Mouse (Mus musculus): ENCODE results near the gene Papss1. TPM values are rescaled to one million over a fixed set of nuclear protein-coding genes. Genes with fewer than 3 reads are reported as not detected.

The Papss1 gene
- 56.2 and 56.3 TPM in 2 replicates for polyA plus RNA-seq (2012; rRNA removed)

DNA sequence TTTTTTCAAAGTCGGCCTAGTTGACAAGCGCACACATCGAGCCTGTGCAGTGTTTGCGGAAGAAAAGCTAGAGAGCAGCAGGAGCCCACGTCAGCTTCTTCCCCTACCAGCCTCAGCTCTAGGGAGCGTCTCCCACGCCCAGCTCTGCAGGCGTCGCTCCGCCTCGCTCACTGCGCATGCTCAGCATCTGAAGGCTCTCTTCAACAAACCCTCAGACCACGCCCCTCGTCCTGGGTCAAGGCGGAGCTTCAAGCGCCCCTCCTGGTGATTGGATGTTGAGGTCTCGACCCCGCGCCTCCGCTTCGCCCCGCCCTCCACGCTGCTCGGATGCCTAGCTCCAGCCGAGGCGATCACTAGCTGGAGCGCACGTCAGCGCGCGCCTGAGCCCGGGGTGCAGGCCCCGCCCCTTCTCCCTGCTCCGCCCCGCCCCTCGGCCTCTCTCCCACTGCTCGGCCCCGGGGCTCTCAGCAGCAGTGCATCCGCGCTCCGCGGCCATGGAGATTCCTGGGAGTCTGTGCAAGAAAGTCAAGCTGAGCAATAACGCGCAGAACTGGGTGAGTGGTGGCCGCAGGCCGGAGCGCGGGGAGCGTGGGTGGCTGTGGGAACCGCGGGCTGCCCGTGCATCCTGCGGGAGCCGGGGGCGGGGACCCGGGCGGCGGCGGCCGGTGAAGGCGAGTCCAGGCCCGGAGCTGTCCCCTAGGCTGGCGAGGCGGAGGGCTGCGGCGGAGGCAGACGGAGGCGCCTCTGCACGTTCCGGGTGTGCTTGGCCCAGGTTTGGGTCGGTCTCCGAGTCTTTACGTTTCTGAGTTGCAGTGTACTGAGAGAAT, at the start of gene Papss1:
TSS of gene Papss1 (plus strand) at position 339 of the 827 bp plus-strand sequence.
- Histone ChIP-seq H3K36me3 (ENCODE audit: control insufficient read depth, insufficient read depth, low read length) (no peaks in the 10 kb centered on the region), H3K27ac (ENCODE audit: insufficient read depth, low read depth, low read length) (peak within 1 kb of the TSS; percentile 73), H3K27me3 (replicated peaks; ENCODE audit: control insufficient read depth, insufficient read depth, low read length) (no peaks in the 10 kb centered on the region), H3K4me3 (ENCODE audit: insufficient read depth, low read depth, low read length) (peak within 1 kb of the TSS; percentile 72), H3K4me1 (ENCODE audit: control insufficient read depth, insufficient read depth, low read length) (peaks cover 5% of the 10 kb centered on the region)
- TF ChIP-seq POLR2A (IDR thresholded peaks at IDR 0.05; ENCODE audit: low read depth, low read length) = peak; percentile 96
- peak; percentile 22; the same call in 1 of the 2 replicates for TF ChIP-seq CTCF (conservative IDR thresholded peaks at IDR 0.05; ENCODE audit: insufficient read depth, insufficient read length, low read depth, low read length)
- DNase-seq = peak; percentile 100
- WGBS = under 1% methylated on average over 69 of the region's 73 CpGs

DNA sequence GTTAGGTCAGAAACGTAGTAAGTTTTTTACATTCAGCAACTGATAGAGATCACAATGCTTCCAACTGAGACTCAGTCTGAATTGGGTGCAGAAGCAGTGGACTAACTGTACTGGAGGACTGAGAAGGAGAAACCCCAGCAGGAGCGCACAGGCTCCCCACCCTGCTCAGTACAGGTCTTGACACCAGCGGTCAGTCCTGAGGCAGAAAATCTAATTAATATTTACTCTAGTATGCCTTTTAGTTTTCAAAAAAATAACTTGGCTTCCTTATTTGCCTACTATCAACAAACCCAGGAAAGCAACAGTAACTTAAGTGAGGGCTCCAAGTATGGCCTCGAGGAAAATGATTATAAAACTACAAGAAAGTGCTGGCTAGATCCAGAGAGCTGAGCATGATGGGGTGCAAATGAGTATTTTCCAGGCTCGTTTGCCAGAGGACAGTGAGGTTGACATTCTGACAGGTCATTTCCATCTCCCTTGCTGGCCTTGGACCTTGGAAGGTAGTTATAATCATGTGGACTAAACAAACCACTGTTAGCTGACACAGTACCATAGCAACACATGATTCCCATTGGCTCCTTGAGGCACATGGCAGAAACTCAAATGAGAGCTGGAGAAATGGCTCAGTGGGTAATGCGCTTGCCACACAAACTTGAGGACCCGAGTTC, 48.1 kb upstream of the Papss1 start:
- WGBS = 65% methylated on average over 7 of the region's 7 CpGs
- Histone ChIP-seq H3K27me3 (replicated peaks; ENCODE audit: control insufficient read depth, insufficient read depth, low read length) (no peaks in the 10 kb centered on the region), H3K4me1 (ENCODE audit: control insufficient read depth, insufficient read depth, low read length) (no peaks in the 10 kb centered on the region; the same call in 1 of the 2 replicates), H3K27ac (ENCODE audit: insufficient read depth, low read depth, low read length) (peak overlapping the region; percentile 35; the same call in 1 of the 2 replicates), H3K36me3 (ENCODE audit: control insufficient read depth, insufficient read depth, low read length) (no peaks in the 10 kb centered on the region), H3K4me3 (ENCODE audit: insufficient read depth, low read depth, low read length) (no peak overlapping the region)
- peak; percentile 42 for DNase-seq
- no peak for TF ChIP-seq POLR2A (IDR thresholded peaks at IDR 0.05; ENCODE audit: low read depth, low read length)
- TF ChIP-seq CTCF (conservative IDR thresholded peaks at IDR 0.05; ENCODE audit: insufficient read depth, insufficient read length, low read depth, low read length) = no peak

DNA sequence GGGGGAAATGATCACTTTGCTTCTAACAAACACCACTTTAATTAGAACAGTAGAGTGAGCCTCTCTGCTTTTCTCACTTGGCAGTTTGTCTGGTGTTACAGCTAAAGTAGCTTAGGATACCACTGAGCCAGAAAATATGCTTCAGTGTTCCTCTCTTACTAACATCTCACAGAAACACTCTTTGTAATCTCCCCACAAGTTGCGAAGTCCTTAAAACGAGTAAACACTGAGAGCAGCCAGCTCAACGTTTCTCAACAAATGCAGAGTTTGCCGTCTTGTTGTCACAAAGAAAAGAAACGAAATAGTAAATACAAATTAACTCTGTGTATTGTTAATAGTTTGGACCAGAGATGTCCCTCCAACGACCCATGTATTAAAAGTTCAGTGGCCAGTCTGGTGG, 46.8 kb upstream of the Papss1 start:
- Histone ChIP-seq H3K4me1 (ENCODE audit: control insufficient read depth, insufficient read depth, low read length) (no peaks in the 10 kb centered on the region; the same call in 1 of the 2 replicates), H3K36me3 (ENCODE audit: control insufficient read depth, insufficient read depth, low read length) (no peaks in the 10 kb centered on the region), H3K27me3 (replicated peaks; ENCODE audit: control insufficient read depth, insufficient read depth, low read length) (no peaks in the 10 kb centered on the region), H3K4me3 (ENCODE audit: insufficient read depth, low read depth, low read length) (no peak overlapping the region), H3K27ac (ENCODE audit: insufficient read depth, low read depth, low read length) (no peak overlapping the region)
- TF ChIP-seq CTCF (conservative IDR thresholded peaks at IDR 0.05; ENCODE audit: insufficient read depth, insufficient read length, low read depth, low read length) = no peak
- no peak for TF ChIP-seq POLR2A (IDR thresholded peaks at IDR 0.05; ENCODE audit: low read depth, low read length)
- WGBS = 87% methylated on average over 6 of the region's 6 CpGs
- DNase-seq = no peak

DNA sequence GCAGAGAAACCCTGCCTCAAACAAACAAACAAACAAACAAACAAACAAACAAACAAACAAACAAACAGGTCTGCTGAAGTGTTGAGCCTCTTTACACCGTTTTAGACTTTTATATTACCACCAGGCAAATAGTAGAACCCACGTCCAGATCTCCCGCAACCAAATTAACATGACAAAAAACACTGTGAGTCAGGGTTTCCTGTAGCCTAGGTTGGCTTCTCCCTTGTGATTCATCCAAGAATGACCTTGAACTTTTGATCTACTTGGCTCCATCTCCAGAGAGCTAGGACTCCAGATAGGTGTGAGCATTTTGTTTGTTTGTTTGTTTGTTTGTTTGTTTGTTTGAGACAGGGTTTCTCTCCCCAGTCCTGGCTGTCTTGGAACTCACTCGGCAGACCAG, 43.4 kb upstream of the Papss1 start:
- DNase-seq = no peak
- Histone ChIP-seq H3K27ac (ENCODE audit: insufficient read depth, low read depth, low read length) (no peak overlapping the region), H3K4me1 (ENCODE audit: control insufficient read depth, insufficient read depth, low read length) (no peaks in the 10 kb centered on the region; the same call in 1 of the 2 replicates), H3K4me3 (ENCODE audit: insufficient read depth, low read depth, low read length) (no peak overlapping the region), H3K36me3 (ENCODE audit: control insufficient read depth, insufficient read depth, low read length) (no peaks in the 10 kb centered on the region), H3K27me3 (replicated peaks; ENCODE audit: control insufficient read depth, insufficient read depth, low read length) (no peaks in the 10 kb centered on the region)
- TF ChIP-seq POLR2A (IDR thresholded peaks at IDR 0.05; ENCODE audit: low read depth, low read length) = no peak
- no peak for TF ChIP-seq CTCF (conservative IDR thresholded peaks at IDR 0.05; ENCODE audit: insufficient read depth, insufficient read length, low read depth, low read length)
- WGBS = 83% methylated on average over 4 of the region's 4 CpGs

DNA sequence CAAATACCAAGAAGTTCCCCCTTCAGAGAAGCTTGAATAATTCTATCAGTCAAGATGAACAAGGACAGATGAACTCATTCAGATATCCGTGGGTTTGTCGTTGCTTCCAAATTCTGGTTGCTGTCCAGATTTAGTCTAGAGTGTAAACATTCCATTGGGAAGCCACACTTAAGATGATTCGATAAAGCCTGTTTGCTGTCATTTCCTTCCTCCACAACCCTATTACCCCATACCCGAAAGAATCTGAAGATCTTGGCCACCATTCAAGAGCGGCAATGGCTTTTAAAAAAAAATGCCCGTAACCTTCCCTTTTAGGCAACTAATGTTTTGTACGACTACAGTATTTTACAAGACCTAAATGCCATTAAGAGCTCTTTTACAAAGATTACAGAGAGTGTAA, 42.3 kb upstream of the Papss1 start:
- Histone ChIP-seq H3K4me3 (ENCODE audit: insufficient read depth, low read depth, low read length) (no peak overlapping the region), H3K36me3 (ENCODE audit: control insufficient read depth, insufficient read depth, low read length) (no peaks in the 10 kb centered on the region), H3K4me1 (ENCODE audit: control insufficient read depth, insufficient read depth, low read length) (no peaks in the 10 kb centered on the region), H3K27ac (ENCODE audit: insufficient read depth, low read depth, low read length) (no peak overlapping the region), H3K27me3 (replicated peaks; ENCODE audit: control insufficient read depth, insufficient read depth, low read length) (no peaks in the 10 kb centered on the region)
- peak; percentile 25 for DNase-seq
- 53% methylated on average over 7 of the region's 7 CpGs for WGBS
- TF ChIP-seq POLR2A (IDR thresholded peaks at IDR 0.05; ENCODE audit: low read depth, low read length) = no peak

DNA sequence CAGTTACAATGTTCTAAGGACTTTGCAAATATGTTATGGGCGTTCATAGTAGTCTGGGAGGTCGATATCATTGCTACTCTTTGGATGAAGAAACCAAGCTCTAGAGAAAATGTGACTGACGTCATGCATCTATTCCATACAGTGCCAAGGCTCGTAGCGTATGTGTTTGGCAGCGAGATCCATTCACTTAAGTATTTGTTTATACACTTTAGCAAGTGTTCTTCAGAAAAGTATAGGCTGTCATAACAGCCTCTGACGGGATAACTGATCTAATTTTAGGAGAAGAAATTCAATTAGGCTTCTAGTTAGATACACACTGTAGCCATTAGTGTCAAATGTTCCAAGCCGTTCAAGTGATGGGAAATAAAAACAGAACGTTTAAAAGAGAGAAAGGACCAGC, 40.8 kb upstream of the Papss1 start:
- TF ChIP-seq POLR2A (IDR thresholded peaks at IDR 0.05; ENCODE audit: low read depth, low read length) = no peak
- no peak for TF ChIP-seq CTCF (conservative IDR thresholded peaks at IDR 0.05; ENCODE audit: insufficient read depth, insufficient read length, low read depth, low read length)
- Histone ChIP-seq H3K27me3 (replicated peaks; ENCODE audit: control insufficient read depth, insufficient read depth, low read length) (no peaks in the 10 kb centered on the region), H3K4me3 (ENCODE audit: insufficient read depth, low read depth, low read length) (no peak overlapping the region), H3K27ac (ENCODE audit: insufficient read depth, low read depth, low read length) (no peak overlapping the region), H3K36me3 (ENCODE audit: control insufficient read depth, insufficient read depth, low read length) (no peaks in the 10 kb centered on the region), H3K4me1 (ENCODE audit: control insufficient read depth, insufficient read depth, low read length) (no peaks in the 10 kb centered on the region)
- no peak for DNase-seq
- WGBS = 82% methylated on average over 9 of the region's 9 CpGs

DNA sequence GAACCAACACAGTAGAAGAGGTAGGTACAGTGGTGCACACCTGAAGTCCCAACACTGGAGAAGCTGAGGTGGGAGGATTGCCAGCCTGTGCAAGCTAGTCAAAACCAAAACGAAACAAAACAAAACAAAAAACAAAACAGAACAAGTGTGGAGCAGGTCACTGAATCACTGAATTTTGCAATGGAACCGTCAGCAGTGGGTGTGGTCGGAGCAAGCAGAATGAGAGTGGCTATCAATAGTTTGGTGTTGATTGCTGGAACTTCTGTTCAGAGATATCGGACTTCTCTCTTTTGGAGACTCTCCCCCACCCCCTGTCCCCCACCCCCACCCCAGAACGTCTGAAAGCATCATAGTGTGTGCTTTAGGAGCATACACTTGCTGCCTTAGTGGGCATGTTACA, 40.4 kb upstream of the Papss1 start:
- H3K36me3 ChIP-seq (ENCODE audit: control insufficient read depth, insufficient read depth, low read length) = no peaks in the 10 kb centered on the region
- H3K27me3 ChIP-seq (replicated peaks; ENCODE audit: control insufficient read depth, insufficient read depth, low read length) = no peaks in the 10 kb centered on the region
- H3K27ac ChIP-seq (ENCODE audit: insufficient read depth, low read depth, low read length) = no peak overlapping the region
- TF ChIP-seq CTCF (conservative IDR thresholded peaks at IDR 0.05; ENCODE audit: insufficient read depth, insufficient read length, low read depth, low read length) = no peak
- TF ChIP-seq POLR2A (IDR thresholded peaks at IDR 0.05; ENCODE audit: low read depth, low read length) = no peak
- DNase-seq = no peak
- H3K4me1 ChIP-seq (ENCODE audit: control insufficient read depth, insufficient read depth, low read length) = no peaks in the 10 kb centered on the region
- no peak overlapping the region for H3K4me3 ChIP-seq (ENCODE audit: insufficient read depth, low read depth, low read length)
- 73% methylated on average over 5 of the region's 5 CpGs for WGBS
